Mouse (Mus musculus) brain, embryonic 14.5 days (tissue): Measurements from ENCODE around the gene Fbxo46. TPM values are rescaled to one million over a fixed set of nuclear protein-coding genes. Genes with fewer than 3 reads are reported as not detected.
A peak's percentile ranks its signal among the peaks of the same experiment; 100 is the strongest.
"Not testable (repeated sequence)": the region's sequence is repeated elsewhere in the genome, so short reads cannot be mapped to it uniquely, and the experiment has no call there.

Experiments used
- DNase-seq: peaks from one replicate; pipeline ENCODE4 v3.0.0-alpha.2; 2011; ENCODE audit warnings: low read depth
- CTCF ChIP-seq: fragments of 200-500 bp; IDR thresholded peaks from 2 replicates; pipeline ENCODE4 v1.5.1; 2012; ENCODE audit warnings: inconsistent platforms, mild to moderate bottlenecking, moderate library complexity, borderline replicate concordance; ENCODE audit not compliant: insufficient read depth, insufficient read length; ENCODE audit errors: extremely low read depth
- POLR2A ChIP-seq: fragments of 200-500 bp; IDR thresholded peaks from 2 replicates; pipeline ENCODE4 v1.6.1; 2012; ENCODE audit warnings: mild to moderate bottlenecking, inconsistent platforms, borderline replicate concordance; ENCODE audit not compliant: poor library complexity, insufficient read depth, insufficient read length, severe bottlenecking; ENCODE audit errors: extremely low read depth
- polyA plus RNA-seq: library from polyadenylated mRNA; depleted of rRNA; stranded (reverse); fragments of >200 nt; gene quantifications from 2 replicates; pipeline ENCODE4 v1.2.3, GENCODE M21; 2012; rRNA removed

Gene Fbxo46
- 15.9 and 18.1 TPM in 2 replicates for polyA plus RNA-seq

GRCm38 (mm10) chr7:19119631-19120429 is at the start of gene Fbxo46:
Gene Fbxo46, plus strand, starts transcription at chr7:19119859.
- no peak for TF ChIP-seq CTCF
- TF ChIP-seq POLR2A: peak; percentile 79; the same call in 1 of the 2 replicates
- DNase-seq: peak; percentile 99

- not testable (repeated sequence) for DNase-seq
Observed at GRCm38 (mm10) chr7:19071024-19071423, 48.6 kb upstream of the Fbxo46 start.

- no peak for DNase-seq
- peak; percentile 57 for TF ChIP-seq CTCF
- TF ChIP-seq POLR2A: no peak
Observed at GRCm38 (mm10) chr7:19073504-19073903, 46.2 kb upstream of the Fbxo46 start.

- no peak for TF ChIP-seq POLR2A
- no peak for TF ChIP-seq CTCF
- DNase-seq: no peak
Observed at GRCm38 (mm10) chr7:19074494-19074893, 45.2 kb upstream of the Fbxo46 start.

GRCm38 (mm10) chr7:19075231-19075630 is 44.4 kb upstream of the Fbxo46 start:
- no peak for TF ChIP-seq CTCF
- no peak for TF ChIP-seq POLR2A
- no peak for DNase-seq

GRCm38 (mm10) chr7:19075723-19076585 is 43.7 kb upstream of the Fbxo46 start, which contains the start of gene Dmwd:
Gene Dmwd, plus strand, starts transcription at chr7:19076227.
- peak; percentile 92 for TF ChIP-seq POLR2A
- no peak for TF ChIP-seq CTCF
- peak; percentile 99 for DNase-seq

- no peak for TF ChIP-seq CTCF
- no peak for TF ChIP-seq POLR2A
- DNase-seq: no peak
Observed at GRCm38 (mm10) chr7:19076586-19076991, 43.1 kb upstream of the Fbxo46 start.

GRCm38 (mm10) chr7:19077761-19078160 is 41.9 kb upstream of the Fbxo46 start:
- DNase-seq: no peak
- TF ChIP-seq CTCF: no peak
- TF ChIP-seq POLR2A: no peak

- no peak for DNase-seq
- TF ChIP-seq CTCF: no peak
- TF ChIP-seq POLR2A: no peak
Observed at GRCm38 (mm10) chr7:19078732-19079131, 40.9 kb upstream of the Fbxo46 start.

GRCm38 (mm10) chr7:19080451-19080950 is 39.2 kb upstream of the Fbxo46 start:
- no peak for DNase-seq
- TF ChIP-seq POLR2A (no peak), CTCF (no peak)

GRCm38 (mm10) chr7:19082171-19082570 is 37.5 kb upstream of the Fbxo46 start:
- TF ChIP-seq CTCF (no peak), POLR2A (no peak)

More at GRCm38 (mm10) chr7:19082171-19082570, 37.5 kb upstream of the Fbxo46 start:
- no peak for DNase-seq
